Mouse (Mus musculus): ENCODE measurements at regions not wholly inside any gene's neighbourhood (a gene's known extent, or its start where the extent isn't known, plus 50 kb on each side); places are given as distances from the start of the nearest gene placed in this dataset.

DNA sequence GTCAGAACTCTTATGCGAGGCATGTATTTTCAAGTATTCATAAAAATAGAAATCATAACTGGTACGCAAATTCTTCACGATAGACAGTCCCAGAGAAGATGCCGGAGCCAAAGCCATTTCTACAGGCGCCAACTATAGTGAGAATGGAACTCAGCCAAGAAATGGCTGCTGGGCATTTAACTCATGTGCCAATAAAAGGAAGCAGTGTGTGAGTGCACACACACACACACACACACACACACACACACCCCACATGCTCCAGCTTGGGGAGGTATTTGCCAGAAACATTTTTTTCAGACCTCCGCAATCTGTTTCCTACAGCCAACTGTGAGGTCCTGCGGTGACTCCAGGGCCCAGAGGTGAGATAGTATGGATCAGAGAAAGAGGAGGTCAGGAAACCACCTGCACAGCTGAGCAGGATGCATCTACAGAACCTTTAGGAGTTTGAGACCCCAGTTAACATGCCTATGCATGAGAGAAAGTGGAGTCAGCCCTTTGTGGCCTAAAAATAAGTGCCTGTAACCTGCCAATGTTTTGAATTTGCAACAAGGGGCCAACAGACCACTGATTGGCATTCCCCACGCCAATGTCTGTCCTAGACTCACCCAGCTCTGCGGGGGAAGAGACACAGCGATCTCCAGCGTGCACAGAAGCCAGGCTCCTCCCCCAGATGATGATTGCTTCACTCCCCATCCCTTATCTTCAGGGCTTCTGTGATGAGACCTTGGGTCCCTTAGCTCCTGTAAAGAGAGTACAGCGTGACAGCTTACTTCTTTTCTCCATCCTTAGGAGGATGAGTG is 262.1 kb upstream of the Sp8 start:
- Histone ChIP-seq H3K27ac (0 out of 2 replicates have a peak overlapping the region, but pooled peaks have one; percentile 28), H3K4me1 (peaks cover 9% of the 10 kb centered on the region), H3K36me3 (no peaks in the 10 kb centered on the region), H3K27me3 (no peaks in the 10 kb centered on the region), H3K9ac (no peak overlapping the region), H3K4me2 (replicated peaks) (peak overlapping the region; percentile 7; the same call in 1 of the 2 replicates), H3K4me3 (no peak overlapping the region), H3K9me3 (no peaks in the 10 kb centered on the region)
- peak; percentile 67; the same call in 1 of the 2 replicates for ATAC-seq (ENCODE audit: low FRiP score, low read depth)
- WGBS = 54% methylated on average over 12 of the region's 12 CpGs

- no peaks in the 10 kb centered on the region for H3K36me3 ChIP-seq
- H3K9ac ChIP-seq = no peak overlapping the region
- 0 out of 2 replicates have a peak overlapping the region, but pooled peaks have one; percentile 4 for H3K27ac ChIP-seq
- H3K4me2 ChIP-seq (replicated peaks) = no peak overlapping the region
- H3K4me3 ChIP-seq = no peak overlapping the region
- no peaks in the 10 kb centered on the region for H3K9me3 ChIP-seq
- 31% methylated on average over 2 of the region's 2 CpGs for WGBS
- H3K4me1 ChIP-seq = peaks cover 1% of the 10 kb centered on the region
- peaks cover 8% of the 10 kb centered on the region for H3K27me3 ChIP-seq
- ATAC-seq (ENCODE audit: low FRiP score, low read depth) = peak; percentile 77; the same call in 1 of the 2 replicates
These were observed 268.6 kb upstream of the Sp4 start for GRCm38 (mm10) chr12:118569811-118570210.

DNA sequence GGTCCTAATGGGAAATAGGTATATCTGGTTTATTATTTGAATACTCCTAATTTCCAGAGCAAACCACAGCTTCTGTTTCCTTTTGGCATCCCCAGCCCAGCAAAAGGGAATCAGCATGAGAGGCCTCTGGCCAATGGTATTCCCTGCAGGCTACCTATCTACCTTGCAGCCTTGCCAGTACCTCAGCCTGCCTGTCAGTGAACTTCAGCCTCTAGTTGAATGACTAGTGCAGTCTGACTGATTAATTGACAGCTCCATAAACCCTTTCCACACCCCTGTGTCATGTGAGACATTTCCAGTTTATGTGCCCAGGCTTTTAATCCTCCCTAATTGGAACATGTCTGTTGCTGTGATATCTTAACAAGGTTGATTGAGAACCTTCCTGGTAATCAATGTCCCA is 265.4 kb upstream of the Sp4 start:
- no peak overlapping the region for H3K27ac ChIP-seq
- H3K4me1 ChIP-seq = peaks cover 16% of the 10 kb centered on the region
- H3K36me3 ChIP-seq = no peaks in the 10 kb centered on the region
- no peaks in the 10 kb centered on the region for H3K9me3 ChIP-seq
- H3K27me3 ChIP-seq = peaks cover 15% of the 10 kb centered on the region
- no peak overlapping the region for H3K9ac ChIP-seq
- no peak for ATAC-seq (ENCODE audit: low FRiP score, low read depth)
- no peak overlapping the region for H3K4me3 ChIP-seq
- no peak overlapping the region for H3K4me2 ChIP-seq (replicated peaks)

DNA sequence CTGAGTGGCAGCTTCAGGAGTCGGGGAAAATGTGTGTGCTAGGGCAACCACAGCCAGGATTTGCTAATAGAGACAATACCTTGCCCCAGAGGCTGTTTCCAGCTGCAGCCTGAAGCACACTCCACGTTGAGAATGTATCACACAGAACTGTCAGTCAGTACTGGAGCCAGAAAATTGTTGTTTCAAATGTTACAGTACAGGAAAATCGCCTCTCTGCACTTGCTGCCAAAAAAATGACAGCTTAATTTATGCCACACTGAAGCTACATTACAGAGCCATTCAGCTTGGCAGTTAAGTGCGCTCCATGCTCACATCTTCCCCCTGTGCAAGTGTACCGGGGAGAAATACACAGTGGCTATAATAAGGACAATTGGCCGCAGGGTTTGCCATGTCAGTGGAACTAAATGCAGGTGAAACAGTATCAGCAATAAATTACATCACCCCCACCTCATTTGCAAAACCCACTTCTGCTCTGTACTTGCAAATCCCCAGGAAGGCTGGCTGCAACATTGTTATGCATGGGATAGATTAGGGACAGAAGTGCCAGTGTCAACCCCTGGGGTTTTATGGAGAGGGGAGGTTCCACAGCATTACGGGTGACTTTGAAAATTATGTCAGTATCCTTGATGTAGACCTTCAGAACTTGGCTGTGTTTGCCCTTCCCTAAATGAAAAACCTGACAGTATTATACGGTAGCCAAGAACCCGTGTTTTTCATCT is 263.3 kb upstream of the Sp4 start:
- Histone ChIP-seq H3K36me3 (no peaks in the 10 kb centered on the region), H3K4me2 (replicated peaks) (no peak overlapping the region)
- 6% methylated on average over 9 of the region's 9 CpGs for WGBS

GRCm38 (mm10) chr12:118562226-118562625 is 261.0 kb upstream of the Sp4 start:
- no peak overlapping the region for H3K27ac ChIP-seq
- H3K4me3 ChIP-seq = no peak overlapping the region
- H3K27me3 ChIP-seq = peaks cover 13% of the 10 kb centered on the region
- no peaks in the 10 kb centered on the region for H3K36me3 ChIP-seq
- H3K9ac ChIP-seq = no peak overlapping the region
- ATAC-seq (ENCODE audit: low FRiP score, low read depth) = no peak
- H3K4me1 ChIP-seq = peaks cover 16% of the 10 kb centered on the region
- no peaks in the 10 kb centered on the region for H3K9me3 ChIP-seq
- 28% methylated on average over 2 of the region's 2 CpGs for WGBS
- H3K4me2 ChIP-seq (replicated peaks) = no peak overlapping the region

More for the DNA sequence above, 263.3 kb upstream of the Sp4 start:
- Histone ChIP-seq H3K4me1 (peaks cover 16% of the 10 kb centered on the region), H3K27ac (no peak overlapping the region; the same call in 1 of the 2 replicates), H3K27me3 (peaks cover 15% of the 10 kb centered on the region), H3K9me3 (no peaks in the 10 kb centered on the region), H3K9ac (no peak overlapping the region), H3K4me3 (no peak overlapping the region)
- peak; percentile 52 for ATAC-seq (ENCODE audit: low FRiP score, low read depth)

DNA sequence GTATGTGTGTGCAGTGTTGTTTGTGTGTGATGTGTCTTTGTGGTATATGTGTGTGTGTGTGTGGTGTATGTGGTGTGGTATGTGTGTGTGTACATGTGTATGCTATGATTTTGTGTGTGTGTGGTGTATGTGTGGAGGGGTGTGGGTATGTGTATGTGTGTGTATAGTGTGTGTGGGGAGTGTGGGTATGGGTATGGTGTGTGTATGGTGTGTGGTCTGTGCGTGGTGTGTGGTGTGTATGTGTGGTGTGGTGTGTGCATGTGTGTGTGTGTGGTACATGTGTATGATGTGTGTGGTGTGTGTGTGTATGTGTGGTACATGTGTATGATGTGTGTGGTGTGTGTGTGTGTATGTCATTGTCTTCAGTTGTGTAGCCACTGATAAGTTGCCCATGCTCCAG is 247.8 kb upstream of the Sp4 start:
- Histone ChIP-seq H3K9ac (no peak overlapping the region), H3K36me3 (no peaks in the 10 kb centered on the region), H3K4me2 (replicated peaks) (no peak overlapping the region), H3K4me1 (no peaks in the 10 kb centered on the region), H3K27ac (no peak overlapping the region), H3K27me3 (no peaks in the 10 kb centered on the region), H3K9me3 (no peaks in the 10 kb centered on the region), H3K4me3 (no peak overlapping the region)
- no peak for ATAC-seq (ENCODE audit: low FRiP score, low read depth)
- 86% methylated on average over 1 of the region's 1 CpGs for WGBS

DNA sequence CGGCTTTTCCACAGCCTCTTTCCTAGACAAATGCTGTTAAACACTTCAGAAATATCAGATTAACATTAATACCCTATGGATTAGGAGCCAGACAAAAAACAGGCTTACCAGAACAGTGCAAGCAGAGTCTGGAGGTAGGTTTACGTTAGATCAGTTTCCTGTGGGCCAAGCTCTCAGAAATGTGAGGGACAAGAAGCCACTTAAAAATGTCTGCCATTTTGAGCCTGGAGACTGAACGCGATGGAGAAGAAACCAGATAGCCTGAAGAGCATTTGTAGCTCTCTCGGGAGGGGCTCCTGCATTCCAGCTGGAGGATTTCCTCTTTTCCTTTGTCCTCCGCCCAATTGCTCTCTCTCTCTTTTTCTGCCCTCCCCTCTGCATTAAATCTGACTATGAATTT is 239.1 kb upstream of the Sp4 start:
- Histone ChIP-seq H3K4me1 (peaks cover 20% of the 10 kb centered on the region), H3K27me3 (no peaks in the 10 kb centered on the region), H3K4me2 (replicated peaks) (0 out of 2 replicates have a peak overlapping the region, but pooled peaks have one; percentile 11), H3K36me3 (no peaks in the 10 kb centered on the region), H3K27ac (no peak overlapping the region), H3K4me3 (no peak overlapping the region), H3K9me3 (no peaks in the 10 kb centered on the region), H3K9ac (no peak overlapping the region)
- 27% methylated on average over 6 of the region's 6 CpGs for WGBS
- ATAC-seq (ENCODE audit: low FRiP score, low read depth) = peak; percentile 78

DNA sequence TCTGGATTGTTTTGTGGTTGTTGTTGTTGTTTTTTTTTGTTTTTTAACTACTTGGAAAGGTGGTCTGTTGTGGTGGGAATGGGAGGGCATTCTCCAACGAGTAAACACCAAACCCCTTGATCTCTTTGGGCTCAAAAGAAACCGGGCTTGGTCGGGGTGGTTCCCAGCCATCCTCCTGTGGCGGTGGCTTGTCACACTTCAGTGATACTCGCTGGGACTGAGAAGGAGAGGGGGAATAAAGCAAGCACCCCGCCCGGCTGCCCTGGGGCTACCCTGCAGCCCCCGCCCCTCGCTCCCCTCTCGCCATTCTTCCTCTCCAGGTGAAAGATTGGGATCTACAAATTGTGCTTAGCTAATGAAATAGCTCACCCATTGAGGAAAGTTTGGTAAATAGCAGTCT is 229.3 kb upstream of the Sp4 start:
- Histone ChIP-seq H3K9ac (no peak overlapping the region), H3K9me3 (no peaks in the 10 kb centered on the region), H3K27me3 (peaks cover 45% of the 10 kb centered on the region), H3K27ac (no peak overlapping the region), H3K36me3 (no peaks in the 10 kb centered on the region), H3K4me2 (replicated peaks) (peak overlapping the region; percentile 62), H3K4me3 (peak overlapping the region; percentile 33), H3K4me1 (peaks cover 15% of the 10 kb centered on the region)
- WGBS = 1% methylated on average over 10 of the region's 10 CpGs
- no peak for ATAC-seq (ENCODE audit: low FRiP score, low read depth)

DNA sequence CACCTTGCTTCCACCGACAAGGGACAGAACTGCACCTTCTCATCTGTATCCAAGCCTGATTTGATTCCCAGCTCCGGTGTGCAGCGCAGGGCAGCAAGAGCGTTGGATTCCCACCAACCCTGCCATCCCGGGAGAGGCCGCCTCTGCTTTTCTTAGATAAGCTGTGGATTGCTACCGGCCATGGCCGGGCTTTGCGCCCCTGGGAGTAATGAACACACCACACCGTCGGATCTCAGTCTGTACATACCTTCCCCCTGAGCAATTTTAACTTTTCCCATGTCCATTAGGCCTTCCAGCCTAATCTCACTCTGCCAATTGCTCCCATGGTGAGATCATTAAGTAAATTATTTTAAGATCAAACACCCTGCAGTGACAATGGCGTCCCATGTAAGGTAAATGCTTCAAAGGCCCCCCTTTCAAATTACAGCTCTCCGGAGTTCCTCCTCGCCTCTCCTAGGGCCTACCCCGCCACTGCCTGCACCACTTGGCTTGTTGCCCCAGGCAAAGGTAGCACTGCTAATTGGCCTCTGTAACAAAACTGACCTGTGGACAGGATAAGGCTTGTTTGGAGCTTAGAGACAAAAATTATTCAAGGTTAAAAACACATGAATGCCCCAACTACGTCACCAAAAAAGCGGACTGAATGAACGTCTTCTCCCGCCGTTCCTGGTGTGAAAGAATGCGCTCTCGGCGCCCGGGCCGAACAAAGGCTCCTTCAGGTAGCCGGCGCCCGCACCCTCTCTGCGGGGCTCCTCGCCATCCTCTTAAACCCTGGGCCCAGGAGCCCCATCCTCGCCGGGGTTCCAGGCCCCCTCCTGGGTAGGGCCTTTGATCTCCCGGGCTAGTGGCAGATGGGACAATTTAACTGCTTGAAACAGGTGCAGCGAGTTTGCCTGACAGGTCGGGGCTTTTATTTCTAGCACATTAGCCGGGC is 228.5 kb upstream of the Sp4 start:
- Histone ChIP-seq H3K4me2 (replicated peaks) (peak overlapping the region; percentile 62), H3K9ac (0 out of 2 replicates have a peak overlapping the region, but pooled peaks have one; percentile 19), H3K36me3 (no peaks in the 10 kb centered on the region), H3K27ac (no peak overlapping the region), H3K27me3 (peaks cover 45% of the 10 kb centered on the region), H3K9me3 (no peaks in the 10 kb centered on the region), H3K4me3 (peak overlapping the region; percentile 33), H3K4me1 (peaks cover 15% of the 10 kb centered on the region)
- 3% methylated on average over 36 of the region's 36 CpGs for WGBS
- ATAC-seq (ENCODE audit: low FRiP score, low read depth) = peak; percentile 55; the same call in 1 of the 2 replicates

DNA sequence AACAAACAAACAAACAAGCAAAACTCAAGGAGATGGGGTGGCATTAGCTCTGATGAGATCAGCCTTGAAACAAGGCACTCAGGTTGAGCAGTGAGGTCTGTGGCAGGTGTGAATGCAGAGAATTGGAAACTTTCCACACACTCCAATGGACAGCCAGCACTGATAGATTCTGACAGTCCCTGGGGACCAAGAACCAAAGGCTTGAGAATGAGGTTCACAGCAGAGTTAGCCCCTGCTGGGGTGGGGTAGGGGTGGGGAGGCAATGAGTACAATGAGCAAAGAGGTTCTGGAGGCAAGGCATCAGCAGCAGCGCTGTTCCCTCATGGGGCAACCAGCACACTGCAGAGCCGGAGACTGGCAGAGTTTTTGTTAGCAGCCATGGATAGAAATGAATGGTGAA is 220.5 kb upstream of the Sp4 start:
- no peaks in the 10 kb centered on the region for H3K27me3 ChIP-seq
- 57% methylated on average over 2 of the region's 2 CpGs for WGBS
- no peaks in the 10 kb centered on the region for H3K4me1 ChIP-seq
- H3K9me3 ChIP-seq = no peaks in the 10 kb centered on the region
- no peak for ATAC-seq (ENCODE audit: low FRiP score, low read depth)
- H3K4me2 ChIP-seq (replicated peaks) = no peak overlapping the region
- H3K36me3 ChIP-seq = no peaks in the 10 kb centered on the region
- H3K4me3 ChIP-seq = no peak overlapping the region
- H3K9ac ChIP-seq = no peak overlapping the region
- no peak overlapping the region for H3K27ac ChIP-seq

GRCm38 (mm10) chr12:118521329-118521728 is 220.1 kb upstream of the Sp4 start:
- ATAC-seq (ENCODE audit: low FRiP score, low read depth) = no peak
- no peaks in the 10 kb centered on the region for H3K4me1 ChIP-seq
- 52% methylated on average over 1 of the region's 1 CpGs for WGBS

More at GRCm38 (mm10) chr12:118521329-118521728, 220.1 kb upstream of the Sp4 start:
- no peak overlapping the region for H3K4me2 ChIP-seq (replicated peaks)
- no peak overlapping the region for H3K4me3 ChIP-seq
- H3K27me3 ChIP-seq = no peaks in the 10 kb centered on the region
- no peak overlapping the region for H3K27ac ChIP-seq
- no peaks in the 10 kb centered on the region for H3K9me3 ChIP-seq
- no peaks in the 10 kb centered on the region for H3K36me3 ChIP-seq
- no peak overlapping the region for H3K9ac ChIP-seq
